Mouse (Mus musculus) stomach, embryonic 14.5 days (tissue): Measurements from ENCODE around the gene Taf10. TPM values are rescaled to one million over a fixed set of nuclear protein-coding genes. Genes with fewer than 3 reads are reported as not detected.

Experiments used
- ATAC-seq: fragments of 200-750 bp; cut with Nextera tagmentation; 2 replicates; pipeline ENCODE4 v1.8.0; 2017; ENCODE audit warnings: low read depth, moderate TSS enrichment; ENCODE audit not compliant: insufficient number of reproducible peaks, insufficient read depth, low FRiP score
- H3K27ac ChIP-seq: fragments of 300-500 bp; sonication (generic); 2 replicates; pipeline ENCODE4 v1.5.1; 2014; ENCODE audit warnings: mild to moderate bottlenecking, low read length, moderate library complexity, mixed read lengths
- H3K27me3 ChIP-seq: fragments of 300-500 bp; sonication (generic); 2 replicates; pipeline ENCODE4 v1.6.1; 2014; ENCODE audit warnings: low read length, control low read depth, mixed read lengths; ENCODE audit not compliant: control insufficient read depth, insufficient read depth
- H3K36me3 ChIP-seq: fragments of 300-500 bp; sonication (generic); 2 replicates; pipeline ENCODE4 v1.6.1; 2014; ENCODE audit warnings: mild to moderate bottlenecking, control low read depth, low read length, moderate library complexity, mixed read lengths; ENCODE audit not compliant: control insufficient read depth, insufficient read depth
- H3K4me1 ChIP-seq: fragments of 300-500 bp; sonication (generic); 2 replicates; pipeline ENCODE4 v1.6.1; 2014; ENCODE audit warnings: low read length, control low read depth, mixed read lengths; ENCODE audit not compliant: control insufficient read depth, insufficient read depth
- H3K4me2 ChIP-seq: fragments of 300-500 bp; sonication (generic); replicated peaks from 2 replicates; pipeline ENCODE4 v1.6.1; 2014; ENCODE audit warnings: low read depth, low read length, control low read depth
- H3K4me3 ChIP-seq: fragments of 300-500 bp; sonication (generic); 2 replicates; pipeline ENCODE4 v1.5.1; 2014; ENCODE audit warnings: low read depth, low read length, control low read depth
- H3K9ac ChIP-seq: fragments of 300-500 bp; sonication (generic); replicated peaks from 2 replicates; pipeline ENCODE4 v1.6.1; 2014; ENCODE audit warnings: low read depth, mild to moderate bottlenecking, control low read depth, low read length, moderate library complexity, mixed read lengths
- H3K9me3 ChIP-seq: fragments of 300-500 bp; sonication (generic); 2 replicates; pipeline ENCODE4 v1.6.1; 2016; ENCODE audit warnings: low read depth, low read length, control low read depth; ENCODE audit not compliant: control insufficient read depth
- WGBS: fragments of 180-500 bp; shearing (Covaris S2); extraction: QIAGEN DNeasy Blood & Tissue Kit; methylation state at CpG from one replicate; pipeline ENCODE4 v1.1.7; 2014; 5-methylcytosine and 5-hydroxymethylcytosine counted together
- polyA plus RNA-seq: library from polyadenylated mRNA; unstranded; fragments of >200 nt; fragmentation: Nextera tagmentation; extraction: Ambion mirVana; gene quantifications from 2 replicates; pipeline ENCODE4 v1.2.1, GENCODE M21; 2014

The Taf10 gene
- polyA plus RNA-seq, 1 experiment from 2014 or later: 135 TPM

GRCm38 (mm10) chr7:105721916-105722315 lies 22.2 kb downstream of the Taf10 start:
- Histone ChIP-seq H3K9ac (no peak overlapping the region), H3K4me3 (no peak overlapping the region), H3K4me2 (no peak overlapping the region), H3K27me3 (no peaks in the 10 kb centered on the region), H3K27ac (no peak overlapping the region), H3K9me3 (no peaks in the 10 kb centered on the region), H3K4me1 (no peaks in the 10 kb centered on the region), H3K36me3 (no peaks in the 10 kb centered on the region)
- WGBS: 61% methylated on average over 2 of the region's 2 CpGs
- ATAC-seq: no peak

- ATAC-seq: no peak
Measured at GRCm38 (mm10) chr7:105715366-105715765, 28.8 kb downstream of the Taf10 start.

GRCm38 (mm10) chr7:105708733-105709132 lies 35.4 kb downstream of the Taf10 start:
- Histone ChIP-seq H3K4me1 (no peaks in the 10 kb centered on the region), H3K27ac (no peak overlapping the region), H3K4me3 (no peak overlapping the region), H3K9ac (no peak overlapping the region), H3K36me3 (no peaks in the 10 kb centered on the region), H3K27me3 (no peaks in the 10 kb centered on the region), H3K9me3 (no peaks in the 10 kb centered on the region), H3K4me2 (no peak overlapping the region)
- 88% methylated on average over 5 of the region's 5 CpGs for WGBS
- no peak for ATAC-seq

More at GRCm38 (mm10) chr7:105715366-105715765, 28.8 kb downstream of the Taf10 start:
- no peak overlapping the region for H3K9ac ChIP-seq
- H3K36me3 ChIP-seq: no peaks in the 10 kb centered on the region
- no peak overlapping the region for H3K4me2 ChIP-seq
- no peaks in the 10 kb centered on the region for H3K4me1 ChIP-seq
- no peaks in the 10 kb centered on the region for H3K27me3 ChIP-seq
- no peak overlapping the region for H3K27ac ChIP-seq
- 57% methylated on average over 3 of the region's 3 CpGs for WGBS
- no peaks in the 10 kb centered on the region for H3K9me3 ChIP-seq
- no peak overlapping the region for H3K4me3 ChIP-seq

GRCm38 (mm10) chr7:105703816-105704215 lies 40.3 kb downstream of the Taf10 start:
- ATAC-seq: no peak
- Histone ChIP-seq H3K9ac (no peak overlapping the region), H3K4me3 (no peak overlapping the region), H3K27me3 (no peaks in the 10 kb centered on the region), H3K36me3 (no peaks in the 10 kb centered on the region), H3K27ac (no peak overlapping the region), H3K9me3 (no peaks in the 10 kb centered on the region), H3K4me2 (no peak overlapping the region), H3K4me1 (no peaks in the 10 kb centered on the region)
- 87% methylated on average over 4 of the region's 4 CpGs for WGBS

- Histone ChIP-seq H3K9me3 (no peaks in the 10 kb centered on the region), H3K9ac (no peak overlapping the region), H3K4me3 (no peak overlapping the region), H3K27me3 (no peaks in the 10 kb centered on the region), H3K4me1 (no peaks in the 10 kb centered on the region), H3K27ac (no peak overlapping the region), H3K36me3 (no peaks in the 10 kb centered on the region), H3K4me2 (no peak overlapping the region)
- ATAC-seq: no peak
- WGBS: 84% methylated on average over 16 of the region's 16 CpGs
Measured at GRCm38 (mm10) chr7:105703184-105703583, 41.0 kb downstream of the Taf10 start.

GRCm38 (mm10) chr7:105690875-105691274 lies 53.3 kb downstream of the Taf10 start:
- Histone ChIP-seq H3K9ac (no peak overlapping the region), H3K36me3 (no peaks in the 10 kb centered on the region), H3K4me2 (no peak overlapping the region), H3K27ac (no peak overlapping the region), H3K4me3 (no peak overlapping the region), H3K4me1 (no peaks in the 10 kb centered on the region), H3K9me3 (no peaks in the 10 kb centered on the region), H3K27me3 (no peaks in the 10 kb centered on the region)
- 81% methylated on average over 1 of the region's 1 CpGs for WGBS
- no peak for ATAC-seq

Other genes with a start within 250 kb of the Taf10 start
- gene Smpd1, start 190.0 kb downstream of the Taf10 start, polyA plus RNA-seq: 40.4 and 40.6 TPM in 2 replicates
- gene Apbb1, start 162.7 kb downstream of the Taf10 start, polyA plus RNA-seq: 41.8 and 47.2 TPM in 2 replicates
- gene Hpx, start 144.2 kb downstream of the Taf10 start, polyA plus RNA-seq: 0.38 and 0.46 TPM in 2 replicates
- 28.8 and 29.1 TPM in 2 replicates for gene Trim3, start 110.8 kb downstream of the Taf10 start, polyA plus RNA-seq
- gene Timm10b, start 104.3 kb downstream of the Taf10 start, polyA plus RNA-seq: 203 and 209 TPM in 2 replicates
- gene Arfip2, start 103.9 kb downstream of the Taf10 start, polyA plus RNA-seq: 88.9 and 94.0 TPM in 2 replicates
- gene Gm45799, start 103.8 kb downstream of the Taf10 start, polyA plus RNA-seq: 24.1 and 35.7 TPM in 2 replicates
- 1.5 and 2.0 TPM in 2 replicates for gene Dnhd1, start 93.5 kb downstream of the Taf10 start, polyA plus RNA-seq
- 373 and 394 TPM in 2 replicates for gene Ilk, start 7.8 kb downstream of the Taf10 start, polyA plus RNA-seq
- 39.0 and 40.2 TPM in 2 replicates for gene Rrp8, start 7.0 kb downstream of the Taf10 start, polyA plus RNA-seq
- 79.9 and 80.2 TPM in 2 replicates for gene Tpp1, start 7.9 kb upstream of the Taf10 start, polyA plus RNA-seq
- gene Dchs1, start 43.3 kb upstream of the Taf10 start, polyA plus RNA-seq: 18.7 and 20.5 TPM in 2 replicates
- 349 TPM in 2 replicates for gene Mrpl17, start 66.7 kb upstream of the Taf10 start, polyA plus RNA-seq
- 1.4 TPM in 1 of 2 replicates, not detected in the other for gene Gm4070, start 209.6 kb upstream of the Taf10 start, polyA plus RNA-seq